Mouse (Mus musculus) brown adipose tissue, adult 24 weeks (tissue): Measurements from ENCODE around the gene Mgat1. TPM values are rescaled to one million over a fixed set of nuclear protein-coding genes. Genes with fewer than 3 reads are reported as not detected.
A peak's percentile ranks its signal among the peaks of the same experiment; 100 is the strongest.

Experiments used
- H3K27ac ChIP-seq: fragments of 200-500 bp; replicated peaks from 2 replicates; pipeline ENCODE4 v1.5.1; 2012; ENCODE audit warnings: low read depth, mild to moderate bottlenecking, low read length
- H3K4me1 ChIP-seq: fragments of 200-500 bp; 2 replicates; pipeline ENCODE4 v1.6.1; 2012; ENCODE audit warnings: low read length, mixed read lengths; ENCODE audit not compliant: control insufficient read depth, insufficient read depth, insufficient read length
- H3K4me3 ChIP-seq: fragments of 200-500 bp; 2 replicates; pipeline ENCODE4 v1.5.1; 2012; ENCODE audit warnings: low read depth, mild to moderate bottlenecking, low read length, moderate library complexity; ENCODE audit not compliant: insufficient read depth
- polyA plus RNA-seq: library from polyadenylated mRNA; stranded (reverse); fragments of >200 nt; gene quantifications from 2 replicates; pipeline ENCODE4 v1.2.4, GENCODE M21; 2012; ENCODE audit not compliant: missing spikeins, insufficient read depth, insufficient read length

The Mgat1 gene
- polyA plus RNA-seq, 1 experiment: 19.3 TPM

DNA sequence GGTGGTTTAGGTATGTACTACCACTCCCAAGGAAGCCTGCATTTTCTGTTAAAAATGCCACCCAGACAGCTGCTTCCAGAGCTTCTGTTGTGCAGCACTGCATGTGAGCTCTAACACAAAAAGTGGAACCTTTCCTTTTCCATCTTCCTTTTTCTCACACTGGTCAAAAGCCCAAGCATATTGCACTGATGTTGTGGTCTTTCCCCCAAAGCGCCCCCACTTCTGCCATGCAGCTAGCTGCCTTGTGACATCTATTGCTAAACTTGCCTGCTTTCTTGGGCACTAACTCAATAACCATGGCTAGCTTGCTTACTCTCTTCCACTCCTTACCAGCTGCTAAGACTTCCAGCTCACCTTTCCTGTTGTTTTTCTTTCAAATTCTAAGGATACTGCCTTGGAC lies 19.5 kb upstream of the Mgat1 start:
- Histone ChIP-seq H3K27ac (no peak overlapping the region), H3K4me1 (no peaks in the 10 kb centered on the region), H3K4me3 (no peak overlapping the region)

DNA sequence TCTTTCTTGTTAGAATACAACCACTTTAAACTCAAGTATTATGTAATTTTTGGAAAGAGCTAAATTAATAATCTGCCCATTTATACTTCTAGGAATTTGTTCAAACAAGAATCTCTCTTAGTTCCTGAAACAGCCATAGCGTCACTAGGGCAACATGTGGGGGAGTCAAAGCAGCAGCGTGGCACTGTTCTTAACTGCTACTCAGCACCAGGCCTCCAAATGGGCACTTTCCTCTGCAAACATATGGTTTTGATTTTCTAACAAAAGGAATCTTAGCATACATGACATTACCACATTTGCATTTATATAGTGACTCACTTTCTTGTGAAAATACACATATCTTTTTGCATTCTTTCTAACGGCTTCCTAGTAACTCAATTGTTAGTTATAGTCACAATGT lies 11.2 kb upstream of the Mgat1 start:
- Histone ChIP-seq H3K27ac (no peak overlapping the region), H3K4me3 (no peak overlapping the region), H3K4me1 (peaks cover 3% of the 10 kb centered on the region; the same call in 1 of the 2 replicates)

DNA sequence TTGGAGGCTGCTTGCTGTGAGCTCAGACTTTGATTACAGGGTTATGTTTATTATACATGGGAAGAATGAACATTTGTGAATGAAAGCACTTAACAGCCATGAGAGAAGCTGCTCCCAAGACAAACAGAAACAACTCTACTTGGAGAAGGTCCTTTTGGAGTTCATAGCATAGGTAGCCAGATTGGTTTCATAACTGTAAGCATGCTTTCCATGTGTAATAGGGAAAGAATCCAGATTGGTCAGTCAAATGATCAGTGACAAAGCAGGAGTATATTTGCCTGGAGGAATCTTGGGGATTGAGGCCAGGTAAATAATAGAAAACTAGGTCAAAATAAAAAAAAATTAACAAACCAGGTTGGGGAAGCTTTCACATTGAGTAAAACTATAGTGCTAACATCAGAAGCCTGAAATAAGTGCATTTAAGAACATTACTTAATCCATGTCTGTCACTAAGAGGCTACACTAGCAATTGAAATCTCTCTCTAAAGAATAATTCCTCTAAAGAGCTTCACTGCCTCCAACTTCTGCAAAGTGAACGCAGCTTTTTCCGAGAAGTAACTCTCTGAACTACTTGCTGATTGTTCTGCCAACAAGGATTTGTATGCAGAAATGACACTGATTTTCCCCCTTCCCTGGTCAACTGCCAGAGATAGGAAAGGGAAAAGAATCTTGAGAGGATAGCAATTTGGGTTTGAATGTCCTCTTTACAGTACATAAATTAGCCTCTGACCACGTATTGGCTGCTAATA lies 8.4 kb upstream of the Mgat1 start:
- no peak overlapping the region for H3K4me3 ChIP-seq
- peaks cover 3% of the 10 kb centered on the region; the same call in 1 of the 2 replicates for H3K4me1 ChIP-seq
- no peak overlapping the region for H3K27ac ChIP-seq

DNA sequence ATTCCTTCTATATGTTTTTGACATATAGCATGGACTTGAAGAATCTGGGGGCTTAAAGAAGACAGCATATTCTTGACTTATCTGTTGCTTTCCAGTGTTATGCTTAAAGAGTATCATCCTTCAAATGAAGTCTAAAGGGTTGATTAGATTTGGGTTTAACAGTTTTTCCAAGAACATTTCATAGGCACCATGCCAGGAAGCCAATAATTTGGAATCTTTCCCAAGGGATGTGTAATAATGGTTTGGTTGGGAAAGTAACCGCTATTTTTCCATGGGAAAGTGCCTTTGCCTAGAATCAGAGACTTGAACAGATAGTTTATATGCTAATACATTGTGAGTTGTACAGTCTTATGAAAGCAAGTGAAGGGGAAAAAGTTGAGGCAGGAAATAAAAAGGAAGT lies 7.1 kb upstream of the Mgat1 start:
- peaks cover 3% of the 10 kb centered on the region; the same call in 1 of the 2 replicates for H3K4me1 ChIP-seq
- 0 out of 2 replicates have a peak overlapping the region, but pooled peaks have one; percentile 31 for H3K27ac ChIP-seq
- no peak overlapping the region for H3K4me3 ChIP-seq

DNA sequence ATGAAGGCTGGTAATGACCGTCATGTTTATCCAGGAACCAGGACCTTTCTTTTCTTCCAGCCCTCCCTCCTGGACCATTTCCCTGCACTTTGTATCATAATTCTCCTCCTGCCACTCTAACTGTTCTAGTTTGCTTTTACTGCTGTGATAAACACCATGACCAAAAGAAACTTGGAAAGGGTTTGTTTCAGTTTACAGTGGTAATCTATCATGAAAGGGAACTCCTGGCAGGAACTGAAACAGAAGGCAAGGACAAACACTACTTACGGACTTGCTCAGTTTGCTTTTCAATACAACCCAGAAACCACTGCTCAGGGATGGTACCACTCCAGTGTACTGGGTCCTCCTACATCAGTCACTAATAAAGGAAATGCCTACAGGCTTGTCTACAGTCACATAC lies 6.5 kb upstream of the Mgat1 start:
- peak overlapping the region; percentile 31; the same call in 1 of the 2 replicates for H3K27ac ChIP-seq
- peaks cover 3% of the 10 kb centered on the region; the same call in 1 of the 2 replicates for H3K4me1 ChIP-seq
- no peak overlapping the region for H3K4me3 ChIP-seq

DNA sequence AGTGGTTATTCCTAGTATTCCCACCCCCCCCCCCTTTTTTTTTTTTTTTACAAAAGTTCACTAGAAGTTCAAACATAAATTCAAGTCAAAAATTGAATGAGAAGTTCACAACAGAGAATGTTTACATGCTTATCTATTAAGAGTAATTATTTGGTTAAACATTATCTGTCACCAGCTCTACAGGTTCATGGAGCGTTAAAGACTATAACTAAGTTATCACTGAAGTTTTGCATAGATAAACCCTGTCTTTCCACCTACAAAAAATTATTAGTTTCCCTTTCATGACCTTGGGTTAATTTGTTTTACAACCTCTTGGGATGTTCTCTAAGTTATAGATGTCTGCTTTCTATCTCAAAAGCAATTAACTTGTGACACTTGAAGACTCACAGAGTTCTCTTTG lies 3.7 kb upstream of the Mgat1 start:
- H3K4me1 ChIP-seq: peaks cover 8% of the 10 kb centered on the region; the same call in 1 of the 2 replicates
- H3K4me3 ChIP-seq: no peak overlapping the region
- no peak overlapping the region for H3K27ac ChIP-seq

DNA sequence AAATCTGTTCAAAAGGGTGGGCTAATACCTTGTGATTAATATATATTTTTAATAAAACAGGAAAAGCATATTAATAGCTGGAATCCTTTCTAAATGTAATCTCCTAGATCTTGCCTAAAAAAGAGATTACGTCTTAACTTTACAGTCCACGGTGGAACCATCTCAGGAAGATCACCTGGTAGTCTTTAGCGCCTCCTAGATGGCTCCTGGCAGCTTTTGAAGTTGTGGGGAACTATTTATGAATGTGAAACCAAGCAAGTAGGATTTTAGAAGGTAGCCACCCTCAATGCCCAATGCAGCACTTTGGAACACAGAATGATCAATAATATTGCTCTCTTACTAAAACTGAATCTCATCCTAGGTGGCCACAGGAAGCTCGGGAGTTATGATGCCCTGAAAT lies 3.1 kb upstream of the Mgat1 start:
- H3K27ac ChIP-seq: 0 out of 2 replicates have a peak overlapping the region, but pooled peaks have one; percentile 11
- peaks cover 13% of the 10 kb centered on the region; the same call in 1 of the 2 replicates for H3K4me1 ChIP-seq
- no peak overlapping the region for H3K4me3 ChIP-seq

DNA sequence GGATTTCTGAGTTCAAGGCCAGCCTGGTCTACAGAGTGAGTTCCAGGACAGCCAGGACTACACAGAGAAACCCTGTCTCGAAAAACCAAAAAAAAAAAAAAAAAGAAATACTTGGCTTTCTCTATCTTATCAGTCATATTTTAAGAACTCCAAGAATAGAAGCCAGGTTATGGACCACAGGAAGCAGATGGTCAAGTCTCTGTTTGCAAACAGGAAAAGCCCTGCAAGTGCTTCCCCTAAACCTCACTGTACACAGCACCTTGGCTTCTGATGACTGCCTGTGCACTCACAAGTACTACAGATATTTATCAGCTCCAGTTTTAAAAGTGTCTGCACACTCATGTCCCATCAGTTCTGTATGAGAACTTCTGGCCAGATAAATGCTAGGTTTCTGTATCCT lies 2.5 kb upstream of the Mgat1 start:
- Histone ChIP-seq H3K4me3 (no peak overlapping the region), H3K27ac (no peak overlapping the region), H3K4me1 (peaks cover 13% of the 10 kb centered on the region; the same call in 1 of the 2 replicates)

DNA sequence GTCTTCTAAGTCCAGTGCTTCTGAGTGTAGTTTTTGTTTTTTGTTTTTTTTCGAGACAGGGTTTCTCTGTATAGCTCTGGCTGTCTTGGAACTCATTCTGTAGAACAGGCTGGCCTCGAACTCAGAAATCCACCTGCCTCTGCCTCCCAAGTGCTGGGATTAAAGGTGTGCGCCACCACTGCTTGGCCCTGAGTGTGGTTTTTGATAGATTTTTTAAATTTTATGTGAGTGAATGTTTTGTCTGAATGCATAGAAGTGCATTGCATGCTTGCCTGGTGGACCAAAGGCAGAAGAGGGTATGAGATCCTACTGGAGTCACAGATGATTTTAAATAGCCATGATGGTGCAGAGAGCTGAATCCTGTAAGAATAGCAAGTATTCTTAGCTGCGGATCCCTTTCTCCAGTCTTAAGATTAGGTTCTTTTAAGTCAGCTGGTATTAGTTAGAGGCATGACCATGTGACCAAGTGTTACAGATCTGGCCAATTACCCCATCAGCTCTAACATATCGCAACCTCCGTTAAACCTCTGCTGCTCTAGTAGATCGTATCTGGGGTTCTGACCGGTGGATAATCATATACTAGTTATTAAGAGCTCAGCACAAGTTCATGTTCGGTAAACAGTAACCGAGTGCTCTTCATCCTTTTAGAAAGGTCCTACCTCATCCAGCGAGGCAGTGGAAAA lies 906 bp upstream of the Mgat1 start:
- H3K4me1 ChIP-seq: peaks cover 12% of the 10 kb centered on the region; the same call in 1 of the 2 replicates
- peak overlapping the region; percentile 49 for H3K27ac ChIP-seq
- peak overlapping the region; percentile 56 for H3K4me3 ChIP-seq

DNA sequence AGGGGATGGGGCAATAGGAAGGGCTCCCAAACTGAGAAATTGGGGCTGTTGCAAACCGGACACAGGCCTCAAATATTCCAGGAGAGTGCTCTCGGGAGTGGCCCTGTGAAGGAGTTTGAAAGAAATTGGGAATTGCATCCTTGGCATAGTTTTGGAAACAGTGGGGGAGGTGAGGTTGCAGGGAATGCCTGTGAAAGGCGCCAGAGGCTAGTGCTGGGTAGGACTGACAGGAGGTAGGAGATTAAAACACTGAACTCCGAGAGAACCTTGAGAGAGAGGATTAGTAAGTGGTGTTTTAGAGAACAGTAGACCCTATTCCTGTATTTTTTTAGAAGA lies 572 bp downstream of the Mgat1 start:
- peak overlapping the region; percentile 74 for H3K4me3 ChIP-seq
- H3K4me1 ChIP-seq: peaks cover 21% of the 10 kb centered on the region
- peak overlapping the region; percentile 94 for H3K27ac ChIP-seq

DNA sequence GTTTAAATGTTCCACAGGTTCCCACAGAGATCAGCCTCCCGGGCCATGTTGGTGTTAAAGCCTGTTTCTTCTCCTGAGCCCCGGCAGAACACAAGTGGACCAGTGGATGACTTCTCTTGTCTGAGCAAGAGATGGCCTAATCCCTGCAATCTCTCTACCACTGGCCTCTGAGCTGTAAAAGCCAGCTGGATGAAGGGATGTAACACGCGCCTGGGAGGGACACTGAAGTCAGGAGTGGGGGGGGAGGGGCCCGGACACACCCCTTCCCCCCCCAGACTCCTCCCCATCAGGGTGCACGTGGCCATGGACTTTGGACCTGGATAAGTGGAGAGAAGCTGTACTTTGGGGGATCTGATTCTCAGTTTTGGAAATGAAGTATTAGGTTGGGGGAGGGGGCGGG lies 1.2 kb downstream of the Mgat1 start:
- Histone ChIP-seq H3K4me1 (peaks cover 24% of the 10 kb centered on the region), H3K4me3 (peak overlapping the region; percentile 13), H3K27ac (peak overlapping the region; percentile 73)

DNA sequence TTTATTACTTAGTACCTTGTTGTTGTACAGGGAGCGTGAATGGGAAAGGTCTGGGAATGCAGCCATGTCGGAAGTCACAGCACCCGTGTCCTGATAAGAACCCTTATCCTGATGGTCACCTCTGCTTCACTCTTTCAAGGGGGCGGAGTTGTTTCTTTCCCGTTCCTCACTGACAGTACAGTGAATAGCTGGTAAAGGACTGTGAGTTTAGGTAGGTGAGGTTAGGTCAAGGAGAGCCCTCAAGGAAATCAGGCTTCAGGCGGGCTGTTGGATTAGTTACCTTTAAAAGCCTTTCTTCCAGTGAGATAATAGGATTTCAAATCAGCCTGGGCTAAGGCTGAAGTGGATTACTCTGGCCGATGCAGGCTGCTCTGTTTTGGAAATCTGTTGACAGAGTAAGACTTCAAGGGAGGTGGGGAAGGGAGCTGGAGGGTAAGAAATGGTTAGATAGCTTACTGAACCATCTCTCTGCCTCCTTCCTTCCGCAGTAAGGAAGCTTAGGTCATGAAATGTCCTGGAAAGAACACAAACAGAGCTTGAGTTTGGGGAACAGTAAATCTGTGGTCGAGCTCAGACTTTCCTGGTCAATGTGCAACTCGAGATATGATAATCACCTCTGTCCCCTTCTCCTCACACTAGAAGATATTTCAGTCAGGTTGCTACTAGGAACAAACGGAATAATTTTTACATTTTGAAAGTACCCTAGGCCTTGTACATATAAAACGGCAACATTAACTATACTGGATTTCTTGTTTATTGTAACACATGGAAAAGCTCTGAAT lies 1.8 kb downstream of the Mgat1 start:
- peaks cover 24% of the 10 kb centered on the region for H3K4me1 ChIP-seq
- H3K4me3 ChIP-seq: peak overlapping the region; percentile 13
- peak overlapping the region; percentile 73 for H3K27ac ChIP-seq

DNA sequence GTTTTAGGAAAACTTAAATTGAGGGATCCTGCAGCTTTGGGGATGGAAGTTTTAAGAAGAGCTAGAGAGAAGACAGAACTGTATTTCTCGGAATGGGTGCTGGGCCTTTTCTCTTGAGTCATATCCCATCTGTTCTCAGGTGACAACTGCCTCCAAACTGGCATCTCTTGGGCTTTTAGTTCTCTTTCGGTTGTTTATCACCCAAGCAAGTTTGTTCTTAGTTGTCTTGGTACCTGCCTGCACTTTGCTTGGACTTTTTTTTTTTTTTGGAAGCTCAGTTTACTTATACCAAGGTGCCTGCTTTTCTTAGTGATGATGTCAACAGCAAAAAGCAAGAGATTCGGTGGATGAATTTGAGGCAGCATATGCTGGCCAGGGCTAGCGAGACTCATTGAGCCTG lies 2.5 kb downstream of the Mgat1 start:
- Histone ChIP-seq H3K27ac (peak overlapping the region; percentile 6; the same call in 1 of the 2 replicates), H3K4me3 (no peak overlapping the region), H3K4me1 (peaks cover 24% of the 10 kb centered on the region)

DNA sequence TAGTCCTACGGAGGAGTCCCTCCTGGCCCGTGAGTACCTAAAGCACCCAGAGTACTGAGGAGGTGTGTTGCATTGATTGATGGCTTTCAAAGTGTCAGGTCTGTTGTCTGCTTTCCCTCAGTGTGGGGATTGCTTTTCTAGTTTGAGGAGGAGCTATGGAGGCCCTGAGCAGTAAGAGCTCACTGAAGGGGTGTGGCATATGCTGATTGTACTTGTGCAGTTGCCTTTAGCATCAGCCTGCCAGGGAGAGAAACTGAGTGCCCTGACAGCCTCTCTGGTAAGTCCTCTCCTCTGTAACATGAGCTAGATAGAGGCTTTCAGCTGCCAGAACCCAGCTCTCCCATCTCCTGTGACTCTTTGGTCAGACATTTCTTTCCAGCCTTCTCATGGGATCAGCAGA lies 3.3 kb downstream of the Mgat1 start:
- Histone ChIP-seq H3K27ac (peak overlapping the region; percentile 19; the same call in 1 of the 2 replicates), H3K4me1 (peaks cover 29% of the 10 kb centered on the region), H3K4me3 (no peak overlapping the region)
